Mouse (Mus musculus): ENCODE data around the gene Tspoap1. TPM values are rescaled to one million over a fixed set of nuclear protein-coding genes. Genes with fewer than 3 reads are reported as not detected.

Tspoap1 gene
- total RNA-seq, 4 experiments from 2014 or later: 145 to 183 (median 166) TPM

DNA sequence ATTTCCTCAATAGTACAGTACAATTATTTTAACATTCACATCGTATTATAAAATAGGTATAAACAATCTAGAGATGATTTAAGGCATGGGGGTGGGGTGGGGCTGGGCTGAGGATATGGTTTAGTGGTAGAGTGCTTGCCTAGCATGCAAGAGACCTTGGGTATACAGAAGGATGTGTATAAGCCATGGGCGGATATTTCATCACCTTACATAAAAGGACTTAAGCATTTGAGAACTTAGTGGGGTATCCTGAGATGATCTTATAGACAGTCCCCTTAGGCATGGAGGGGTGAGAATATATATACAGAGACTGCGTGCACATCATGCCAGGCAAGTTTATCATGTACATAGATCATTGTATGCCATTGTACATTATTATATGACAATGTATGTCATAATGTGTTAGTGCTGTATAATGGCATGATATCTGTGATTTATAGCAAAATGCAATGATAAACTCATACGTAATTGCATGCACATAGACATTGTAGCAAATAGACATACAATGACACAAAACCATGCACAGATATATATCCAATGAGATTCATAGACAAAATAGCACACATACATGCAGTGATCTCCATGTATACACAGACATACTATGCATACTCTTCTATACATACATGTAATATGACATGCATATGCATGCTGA is 1.3 kb upstream of the Tspoap1 start:
- DNase-seq (ENCODE audit: low spot score in 2 of 2): no peak

DNA sequence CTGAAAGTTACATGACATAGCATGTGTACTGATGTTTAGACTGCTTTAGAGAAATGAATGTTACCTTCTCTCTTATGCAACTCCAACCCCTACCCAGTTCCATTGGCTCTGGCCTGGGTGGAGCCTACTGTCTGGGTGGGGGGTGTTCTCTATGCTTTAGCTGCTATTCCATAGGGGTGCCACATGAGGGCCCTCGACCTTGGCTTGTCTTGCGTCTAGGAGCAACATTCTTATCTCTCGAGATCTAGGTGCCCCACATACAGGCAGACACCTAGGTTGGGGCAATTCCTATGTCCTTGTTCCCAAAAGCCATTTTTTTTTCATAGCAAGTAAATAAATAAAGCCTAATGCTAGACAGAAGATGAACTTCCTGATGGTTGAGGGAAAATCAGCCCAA is 734 bp upstream of the Tspoap1 start:
- peak in 1 of 2 experiments; percentile 37 for DNase-seq (ENCODE audit: low spot score in 2 of 2)

- DNase-seq (ENCODE audit: low spot score in 2 of 2): no peak
Observed at GRCm38 (mm10) chr11:87761181-87761721, 910 bp downstream of the Tspoap1 start.

DNA sequence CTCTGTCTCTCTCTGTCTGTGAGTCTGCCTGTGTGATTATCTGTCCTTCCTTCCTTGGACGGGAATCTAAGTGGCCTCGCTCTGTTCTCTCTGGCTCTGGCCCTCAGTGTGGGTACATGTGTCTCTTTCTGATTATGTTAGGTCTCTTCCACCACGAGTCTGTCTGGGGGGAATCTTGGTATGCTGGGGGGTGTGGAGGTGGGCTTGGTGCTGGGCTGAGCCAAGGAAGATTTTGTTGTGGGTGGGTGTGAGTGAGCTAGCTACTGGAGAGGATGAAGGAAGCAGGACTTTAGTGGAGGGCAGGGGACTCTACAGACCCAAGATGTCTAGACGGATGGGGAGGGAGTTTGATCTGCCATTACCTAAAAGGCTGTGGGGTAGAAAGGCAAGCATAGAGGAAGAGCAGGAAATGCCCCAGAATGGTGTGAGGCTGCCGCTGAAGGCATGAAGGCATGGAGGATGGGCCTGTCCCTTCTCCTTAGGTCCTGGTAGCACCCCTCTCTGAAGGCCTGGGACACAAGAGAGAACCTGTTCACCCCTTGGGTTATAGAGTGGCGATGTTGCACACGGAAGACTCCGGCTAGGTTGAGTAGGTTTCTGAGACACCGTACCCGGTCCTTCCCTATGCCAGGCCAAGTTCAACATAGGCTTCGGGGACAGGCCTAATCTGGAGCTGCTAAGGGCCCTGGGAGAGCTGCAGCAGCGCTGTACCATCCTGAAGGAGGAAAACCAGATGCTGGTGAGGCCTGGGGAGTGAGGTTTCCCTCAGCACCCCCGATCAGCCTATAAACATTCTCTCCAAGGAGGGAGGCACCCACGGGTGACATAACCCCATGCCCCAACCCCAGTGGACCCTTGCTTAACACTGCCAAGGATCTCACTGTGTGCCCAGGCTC is 1.7 kb downstream of the Tspoap1 start:
- no peak for DNase-seq (ENCODE audit: low spot score in 2 of 2)

- no peak for DNase-seq (ENCODE audit: low spot score in 2 of 2)
Observed at GRCm38 (mm10) chr11:87762702-87763385, 2.5 kb downstream of the Tspoap1 start.

DNA sequence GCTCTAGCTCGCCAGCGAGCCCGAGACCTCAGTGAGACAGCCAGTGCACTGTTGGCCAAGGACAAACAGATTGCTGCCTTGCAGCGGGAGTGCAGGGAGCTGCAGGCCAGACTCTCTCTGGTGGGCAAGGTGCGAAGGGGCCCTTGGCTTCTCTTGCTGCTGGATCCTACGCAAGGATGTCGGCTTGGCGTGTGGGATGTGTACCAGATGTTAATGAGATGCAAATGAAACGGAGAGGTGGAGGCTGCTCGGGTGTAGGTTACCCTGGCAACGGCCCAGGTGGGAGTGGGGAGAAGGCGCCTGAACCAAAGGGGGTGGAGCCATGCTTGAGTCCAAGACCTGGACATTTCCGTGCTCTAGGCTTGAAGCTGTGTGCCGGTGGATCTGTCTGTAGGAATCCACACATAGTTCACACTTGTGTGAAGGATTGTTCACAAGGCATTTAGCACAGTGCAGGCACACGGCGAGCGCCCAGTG is 3.2 kb downstream of the Tspoap1 start:
- DNase-seq (ENCODE audit: low spot score in 2 of 2): peak; percentile 69

- DNase-seq (ENCODE audit: low spot score in 2 of 2): peak in 1 of 2 experiments; percentile 39
Observed at GRCm38 (mm10) chr11:87763988-87764876, 3.9 kb downstream of the Tspoap1 start.

DNA sequence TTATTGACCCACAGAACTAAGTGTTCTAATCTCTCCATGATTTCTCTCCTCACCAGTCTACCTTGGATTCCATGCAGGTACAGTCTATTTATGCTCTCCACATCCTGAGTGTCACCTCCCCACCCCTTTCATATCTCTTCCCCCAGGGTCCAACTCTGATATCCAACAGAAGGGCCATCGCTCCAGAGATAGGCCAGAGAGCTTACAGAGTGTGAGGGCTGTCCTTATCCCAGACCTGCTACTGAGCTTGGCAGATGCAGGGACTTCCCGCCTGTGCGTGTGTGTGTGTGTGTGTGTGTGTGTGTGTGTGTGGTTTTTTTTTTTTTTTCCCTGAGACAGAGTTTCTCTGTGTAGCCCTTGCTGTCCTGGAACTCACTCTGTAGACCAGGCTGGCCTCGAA is 8.4 kb downstream of the Tspoap1 start:
- no peak for DNase-seq (ENCODE audit: low spot score in 2 of 2)

DNA sequence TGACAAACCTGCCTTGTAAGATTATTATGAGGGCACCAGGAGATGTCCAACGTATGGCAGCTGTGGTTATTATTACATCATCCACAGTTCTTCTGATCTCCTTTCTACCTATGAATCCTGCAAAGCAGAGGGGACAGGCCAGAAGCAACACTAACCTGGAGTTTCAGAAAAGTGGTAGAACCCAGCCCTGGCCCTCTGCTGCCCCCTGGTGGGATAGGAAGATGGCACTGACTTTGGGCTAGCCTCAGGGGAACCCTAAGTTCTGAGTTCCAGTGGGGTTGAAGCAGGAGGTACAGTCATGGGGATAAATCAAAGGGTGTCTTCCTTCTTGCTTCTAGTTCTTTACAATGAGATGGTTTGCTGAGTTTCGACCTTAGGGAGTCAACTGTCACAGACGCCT is 10.6 kb downstream of the Tspoap1 start:
- DNase-seq (ENCODE audit: low spot score in 2 of 2): peak in 1 of 2 experiments; percentile 66

DNA sequence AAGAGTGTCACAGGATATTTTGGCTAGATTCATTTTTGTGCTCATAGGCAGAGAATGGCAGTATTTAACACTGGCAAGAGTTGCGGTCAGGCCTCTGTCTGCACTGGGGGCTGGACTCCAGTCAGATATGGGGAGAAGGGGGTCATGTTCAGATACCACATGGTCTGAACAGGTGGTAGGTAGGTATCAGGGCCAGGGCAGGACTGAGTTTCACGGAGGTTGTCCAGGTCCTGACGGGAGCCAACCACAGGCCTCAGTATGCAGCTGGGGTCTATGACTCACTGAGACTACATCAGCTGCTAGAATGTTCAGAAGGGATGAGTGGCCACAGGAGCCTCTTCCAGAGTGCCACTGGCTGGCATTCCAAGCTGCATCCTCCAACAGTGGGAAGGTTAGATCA is 12.0 kb downstream of the Tspoap1 start:
- no peak for DNase-seq (ENCODE audit: low spot score in 2 of 2)

GRCm38 (mm10) chr11:87778100-87778765 is 17.9 kb downstream of the Tspoap1 start:
- DNase-seq (ENCODE audit: low spot score in 2 of 2): peak; percentile 56 to 63

- no peak for DNase-seq (ENCODE audit: low spot score in 2 of 2)
Observed at GRCm38 (mm10) chr11:87778915-87779314, 18.6 kb downstream of the Tspoap1 start.

DNA sequence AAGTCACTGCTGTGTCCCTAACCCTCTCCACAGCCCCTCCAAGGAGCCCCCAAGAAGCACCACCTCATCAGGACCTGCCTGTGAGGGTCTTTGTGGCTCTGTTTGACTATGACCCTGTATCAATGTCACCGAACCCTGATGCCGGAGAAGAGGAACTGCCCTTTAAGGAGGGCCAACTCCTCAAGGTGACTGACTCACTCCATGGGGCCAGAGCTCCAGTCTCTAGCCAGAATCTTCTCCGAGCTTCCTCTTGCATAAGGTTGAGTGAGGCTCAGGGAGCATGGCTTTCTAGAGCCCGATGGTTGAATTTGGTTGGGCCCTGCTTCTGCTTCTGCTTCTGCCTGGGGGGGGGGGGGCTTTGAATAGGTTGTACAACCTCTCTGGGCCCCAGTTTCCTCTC is 19.1 kb downstream of the Tspoap1 start:
- DNase-seq (ENCODE audit: low spot score in 2 of 2): no peak

DNA sequence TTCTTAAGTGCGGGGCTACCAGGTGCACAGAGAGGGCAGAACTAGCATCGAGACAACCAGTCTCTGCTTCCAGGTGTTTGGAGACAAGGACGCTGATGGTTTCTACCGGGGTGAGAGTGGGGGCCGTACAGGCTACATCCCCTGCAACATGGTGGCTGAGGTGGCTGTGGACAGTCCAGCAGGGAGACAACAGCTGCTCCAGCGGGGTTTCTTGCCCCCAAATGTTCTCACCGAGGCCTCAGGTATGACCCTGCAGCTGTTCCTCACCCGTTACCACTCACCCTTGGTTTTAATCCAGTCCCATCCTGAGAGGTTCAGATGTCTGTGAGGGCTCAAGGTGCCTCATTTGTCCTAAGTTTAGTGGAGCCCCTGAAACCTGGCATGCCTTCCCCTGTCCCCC is 19.8 kb downstream of the Tspoap1 start:
- DNase-seq (ENCODE audit: low spot score in 2 of 2): no peak

- DNase-seq (ENCODE audit: low spot score in 2 of 2): no peak
Observed at GRCm38 (mm10) chr11:87790088-87790487, 29.7 kb downstream of the Tspoap1 start.

GRCm38 (mm10) chr11:87793460-87793859 is 33.1 kb downstream of the Tspoap1 start, which contains the start of gene Mpo:
Gene Mpo, plus strand, starts transcription at chr11:87793581.
- no peak for DNase-seq (ENCODE audit: low spot score in 2 of 2)

- peak; percentile 31 to 37 for DNase-seq (ENCODE audit: low spot score in 2 of 2)
Observed at GRCm38 (mm10) chr11:87801711-87802275, 41.5 kb downstream of the Tspoap1 start.

- DNase-seq (ENCODE audit: low spot score in 2 of 2): peak in 1 of 2 experiments; percentile 58
Observed at GRCm38 (mm10) chr11:87802621-87803020, 42.3 kb downstream of the Tspoap1 start.

GRCm38 (mm10) chr11:87805448-87805847 is 45.1 kb downstream of the Tspoap1 start:
- no peak for DNase-seq (ENCODE audit: low spot score in 2 of 2)

DNA sequence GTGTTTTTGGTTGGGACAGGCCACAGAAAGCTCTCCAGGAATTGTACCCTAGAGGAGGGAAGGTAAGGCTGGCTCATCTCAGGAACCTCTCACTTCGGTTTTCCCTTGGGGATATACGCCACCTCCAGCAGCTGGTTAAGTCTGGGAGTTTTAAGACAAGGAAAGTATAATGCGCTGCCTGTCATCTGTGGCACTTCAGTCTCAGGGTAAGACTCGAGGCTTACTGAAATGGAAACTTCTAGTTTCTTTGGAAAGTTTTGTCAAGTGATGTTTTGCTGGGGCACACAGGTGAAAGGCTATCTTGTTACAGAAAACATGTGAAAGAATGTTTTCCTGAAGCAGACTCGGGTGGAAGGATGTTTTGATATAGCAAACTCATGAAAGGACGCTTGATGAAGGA is 47.1 kb downstream of the Tspoap1 start:
- no peak for DNase-seq (ENCODE audit: low spot score in 2 of 2)
